Mouse (Mus musculus) liver, embryonic 12.5 days (tissue): Measurements from ENCODE around the gene Pusl1. TPM values are rescaled to one million over a fixed set of nuclear protein-coding genes. Genes with fewer than 3 reads are reported as not detected.

Experiments used
- ATAC-seq: fragments of 200-750 bp; cut with Nextera tagmentation; 2 replicates; pipeline ENCODE4 v1.8.0; 2017; ENCODE audit warnings: moderate number of reproducible peaks, mild to moderate bottlenecking, moderate library complexity
- H3K27ac ChIP-seq: fragments of 300-500 bp; sonication (generic); 2 replicates; pipeline ENCODE4 v1.5.1; 2016; ENCODE audit warnings: mild to moderate bottlenecking
- H3K27me3 ChIP-seq: fragments of 300-500 bp; sonication (generic); replicated peaks from 2 replicates; pipeline ENCODE4 v1.6.1; 2016; ENCODE audit warnings: mild to moderate bottlenecking, moderate library complexity
- H3K36me3 ChIP-seq: fragments of 300-500 bp; sonication (generic); 2 replicates; pipeline ENCODE4 v1.6.1; 2016; ENCODE audit warnings: mild to moderate bottlenecking, moderate library complexity
- H3K4me1 ChIP-seq: fragments of 300-500 bp; sonication (generic); 2 replicates; pipeline ENCODE4 v1.6.1; 2016
- H3K4me2 ChIP-seq: fragments of 300-500 bp; sonication (generic); 2 replicates; pipeline ENCODE4 v1.6.1; 2016; ENCODE audit warnings: mild to moderate bottlenecking, moderate library complexity
- H3K4me3 ChIP-seq: fragments of 300-500 bp; sonication (generic); 2 replicates; pipeline ENCODE4 v1.5.1; 2016; ENCODE audit warnings: mild to moderate bottlenecking, moderate library complexity
- H3K9ac ChIP-seq: fragments of 300-500 bp; sonication (generic); 2 replicates; pipeline ENCODE4 v1.6.1; 2016; ENCODE audit warnings: mild to moderate bottlenecking, moderate library complexity
- H3K9me3 ChIP-seq: fragments of 300-500 bp; sonication (generic); replicated peaks from 2 replicates; pipeline ENCODE4 v1.6.1; 2016; ENCODE audit warnings: mild to moderate bottlenecking, moderate library complexity
- WGBS: fragments of 180-500 bp; shearing (Covaris S2); methylation state at CpG from one replicate; pipeline ENCODE4 v1.1.7; 2016; ENCODE audit not compliant: insufficient replicate concordance; 5-methylcytosine and 5-hydroxymethylcytosine counted together
- polyA plus RNA-seq: library from polyadenylated mRNA; unstranded; fragments of >200 nt; fragmentation: Nextera tagmentation; extraction: Ambion mirVana; gene quantifications from 2 replicates; pipeline ENCODE4 v1.2.1, GENCODE M21; 2016

Gene Pusl1
- polyA plus RNA-seq, 1 experiment from 2014 or later = 32.7 TPM

- Histone ChIP-seq H3K4me3 (no peak overlapping the region), H3K36me3 (peaks cover 33% of the 10 kb centered on the region), H3K4me2 (no peak overlapping the region), H3K27me3 (no peaks in the 10 kb centered on the region), H3K4me1 (peaks cover 53% of the 10 kb centered on the region), H3K9me3 (no peaks in the 10 kb centered on the region), H3K9ac (no peak overlapping the region), H3K27ac (no peak overlapping the region)
- whole genome bisulfite sequencing = 86% methylated on average over 3 of the region's 3 CpGs
- no peak for ATAC-seq
Measured at GRCm38 (mm10) chr4:155851368-155851767, 40.2 kb downstream of the Pusl1 start.

- WGBS = 73% methylated on average over 3 of the region's 3 CpGs
- Histone ChIP-seq H3K27me3 (0 out of 2 replicates have a peak, but pooled peaks cover 5% of the 10 kb centered on the region), H3K4me2 (peak overlapping the region; percentile 99; the same call in 1 of the 2 replicates)
Measured at GRCm38 (mm10) chr4:155849792-155850451, 41.7 kb downstream of the Pusl1 start.

GRCm38 (mm10) chr4:155849391-155849790 is 42.2 kb downstream of the Pusl1 start:
- H3K9me3 ChIP-seq = no peaks in the 10 kb centered on the region
- H3K27me3 ChIP-seq = 0 out of 2 replicates have a peak, but pooled peaks cover 5% of the 10 kb centered on the region
- ATAC-seq = no peak
- peaks cover 42% of the 10 kb centered on the region for H3K4me1 ChIP-seq
- H3K4me3 ChIP-seq = no peak overlapping the region
- WGBS = 74% methylated on average over 2 of the region's 2 CpGs
- H3K36me3 ChIP-seq = peaks cover 14% of the 10 kb centered on the region
- H3K27ac ChIP-seq = no peak overlapping the region
- peak overlapping the region; percentile 99 for H3K4me2 ChIP-seq
- no peak overlapping the region for H3K9ac ChIP-seq

More at GRCm38 (mm10) chr4:155849792-155850451, 41.7 kb downstream of the Pusl1 start:
- H3K4me1 ChIP-seq = peaks cover 42% of the 10 kb centered on the region
- H3K4me3 ChIP-seq = no peak overlapping the region
- no peaks in the 10 kb centered on the region for H3K9me3 ChIP-seq
- H3K27ac ChIP-seq = no peak overlapping the region
- no peak overlapping the region for H3K9ac ChIP-seq
- H3K36me3 ChIP-seq = peaks cover 19% of the 10 kb centered on the region
- no peak for ATAC-seq

- Histone ChIP-seq H3K4me1 (peaks cover 42% of the 10 kb centered on the region), H3K9me3 (no peaks in the 10 kb centered on the region), H3K4me3 (peak overlapping the region; percentile 90), H3K36me3 (peaks cover 5% of the 10 kb centered on the region), H3K9ac (peak overlapping the region; percentile 91), H3K27me3 (peaks cover 7% of the 10 kb centered on the region), H3K27ac (no peak overlapping the region), H3K4me2 (peak overlapping the region; percentile 99)
- 60% methylated on average over 7 of the region's 7 CpGs for WGBS
- no peak for ATAC-seq
Measured at GRCm38 (mm10) chr4:155848434-155849095, 43.0 kb downstream of the Pusl1 start.

GRCm38 (mm10) chr4:155847591-155848352 is 43.8 kb downstream of the Pusl1 start:
- peaks cover 42% of the 10 kb centered on the region for H3K4me1 ChIP-seq
- H3K36me3 ChIP-seq = no peaks in the 10 kb centered on the region
- 2% methylated on average over 61 of the region's 69 CpGs for WGBS
- peaks cover 15% of the 10 kb centered on the region for H3K27me3 ChIP-seq
- peak; percentile 70 for ATAC-seq
- peak overlapping the region; percentile 91 for H3K9ac ChIP-seq
- H3K9me3 ChIP-seq = no peaks in the 10 kb centered on the region
- H3K27ac ChIP-seq = peak overlapping the region; percentile 81
- H3K4me2 ChIP-seq = peak overlapping the region; percentile 99
- H3K4me3 ChIP-seq = peak overlapping the region; percentile 90

- peaks cover 23% of the 10 kb centered on the region for H3K27me3 ChIP-seq
- H3K36me3 ChIP-seq = no peaks in the 10 kb centered on the region
- peak within 1 kb of the TSS; percentile 81 for H3K27ac ChIP-seq
- peak within 1 kb of the TSS; percentile 99 for H3K4me2 ChIP-seq
- peak within 1 kb of the TSS; percentile 91 for H3K9ac ChIP-seq
- ATAC-seq = peak; percentile 93
- 4% methylated on average over 43 of the region's 65 CpGs for WGBS
- peaks cover 42% of the 10 kb centered on the region for H3K4me1 ChIP-seq
- peak within 1 kb of the TSS; percentile 90 for H3K4me3 ChIP-seq
- H3K9me3 ChIP-seq = no peaks in the 10 kb centered on the region
Measured at GRCm38 (mm10) chr4:155846871-155847578, 44.6 kb downstream of the Pusl1 start, which contains the start of gene Dvl1. Dvl1 (plus strand) TSS chr4:155847402.

- peaks cover 51% of the 10 kb centered on the region for H3K27me3 ChIP-seq
- no peak overlapping the region for H3K4me3 ChIP-seq
- WGBS = 73% methylated on average over 5 of the region's 5 CpGs
- H3K27ac ChIP-seq = no peak overlapping the region
- no peak for ATAC-seq
- peaks cover 45% of the 10 kb centered on the region for H3K4me1 ChIP-seq
- no peaks in the 10 kb centered on the region for H3K36me3 ChIP-seq
- no peaks in the 10 kb centered on the region for H3K9me3 ChIP-seq
- H3K9ac ChIP-seq = no peak overlapping the region
- no peak overlapping the region for H3K4me2 ChIP-seq
Measured at GRCm38 (mm10) chr4:155843231-155843630, 48.4 kb downstream of the Pusl1 start.

- Histone ChIP-seq H3K27ac (no peak overlapping the region), H3K4me1 (peaks cover 46% of the 10 kb centered on the region), H3K9me3 (no peaks in the 10 kb centered on the region), H3K4me3 (peak overlapping the region; percentile 66), H3K9ac (no peak overlapping the region), H3K27me3 (peaks cover 51% of the 10 kb centered on the region), H3K4me2 (peak overlapping the region; percentile 95), H3K36me3 (no peaks in the 10 kb centered on the region)
- 39% methylated on average over 38 of the region's 38 CpGs for WGBS
- peak; percentile 1; the same call in 1 of the 2 replicates for ATAC-seq
Measured at GRCm38 (mm10) chr4:155841651-155842270, 49.8 kb downstream of the Pusl1 start.

- WGBS = under 1% methylated on average over 32 of the region's 32 CpGs
Measured at GRCm38 (mm10) chr4:155841003-155841454, 50.6 kb downstream of the Pusl1 start.

GRCm38 (mm10) chr4:155840076-155841002 is 51.2 kb downstream of the Pusl1 start:
- Histone ChIP-seq H3K27me3 (peaks cover 46% of the 10 kb centered on the region), H3K9ac (peak overlapping the region; percentile 73), H3K9me3 (no peaks in the 10 kb centered on the region), H3K36me3 (no peaks in the 10 kb centered on the region), H3K27ac (peak overlapping the region; percentile 51; the same call in 1 of the 2 replicates), H3K4me1 (peaks cover 41% of the 10 kb centered on the region), H3K4me2 (peak overlapping the region; percentile 95), H3K4me3 (peak overlapping the region; percentile 66)
- no peak; the same call in 1 of the 2 replicates for ATAC-seq
- 23% methylated on average over 8 of the region's 8 CpGs for WGBS

More at GRCm38 (mm10) chr4:155841003-155841454, 50.6 kb downstream of the Pusl1 start:
- peak overlapping the region; percentile 95 for H3K4me2 ChIP-seq
- H3K9ac ChIP-seq = peak overlapping the region; percentile 73
- H3K4me3 ChIP-seq = peak overlapping the region; percentile 66
- H3K36me3 ChIP-seq = no peaks in the 10 kb centered on the region
- peaks cover 41% of the 10 kb centered on the region for H3K4me1 ChIP-seq
- H3K9me3 ChIP-seq = no peaks in the 10 kb centered on the region
- peaks cover 51% of the 10 kb centered on the region for H3K27me3 ChIP-seq
- ATAC-seq = peak; percentile 85
- H3K27ac ChIP-seq = peak overlapping the region; percentile 51; the same call in 1 of the 2 replicates
